Mouse (Mus musculus): ENCODE measurements at regions not wholly inside any gene's neighbourhood (a gene's known extent, or its start where the extent isn't known, plus 50 kb on each side); places are given as distances from the start of the nearest gene placed in this dataset.

GRCm38 (mm10) chr13:5702071-5702470 lies 159.2 kb upstream of the Klf6 start:
- TF ChIP-seq POLR2A (IDR thresholded peaks at IDR 0.05; ENCODE audit: extremely low read depth, insufficient read depth, low read length) (no peak), CTCF (IDR thresholded peaks at IDR 0.05; ENCODE audit: extremely low read depth, insufficient read depth, low read length) (no peak)
